Mouse (Mus musculus): ENCODE measurements around the gene Kat6b. TPM values are rescaled to one million over a fixed set of nuclear protein-coding genes. Genes with fewer than 3 reads are reported as not detected.
A peak's percentile ranks its signal among the peaks of the same experiment; 100 is the strongest.
"Not testable (repeated sequence)": the region's sequence is repeated elsewhere in the genome, so short reads cannot be mapped to it uniquely, and the experiment has no call there.

The Kat6b gene
- total RNA-seq, 2 experiments from 2014 or later = 39.2 to 39.3 TPM

GRCm38 (mm10) chr14:21631665-21632200 lies 150.5 kb downstream of the Kat6b start:
- intact Hi-C loops (cut with DNase I) = no loop called here
- DNase-seq = no peak

- no peak for DNase-seq
- intact Hi-C loops (cut with DNase I) = no loop called here
Observed at GRCm38 (mm10) chr14:21636548-21636947, 155.3 kb downstream of the Kat6b start.

- DNase-seq = no peak
- intact Hi-C loops (cut with DNase I) = no loop called here
Observed at GRCm38 (mm10) chr14:21640806-21641435, 159.7 kb downstream of the Kat6b start.

GRCm38 (mm10) chr14:21653813-21654212 lies 172.6 kb downstream of the Kat6b start:
- intact Hi-C loops (cut with DNase I) = no loop called here
- DNase-seq = no peak

- intact Hi-C loops (cut with DNase I) = loop anchor here (2.0 kb wide), 1 partner anchor 522 kb away; no protein-coding TSS in a partner anchor
- peak; percentile 75 to 82 for DNase-seq
Observed at GRCm38 (mm10) chr14:21659155-21659554, 177.9 kb downstream of the Kat6b start.

GRCm38 (mm10) chr14:21659652-21660051 lies 178.4 kb downstream of the Kat6b start:
- intact Hi-C loops (cut with DNase I) = loop anchor here (2.0 kb wide), 1 partner anchor 523 kb away; no protein-coding TSS in a partner anchor
- peak; percentile 73 to 80 for DNase-seq

- DNase-seq = no peak
- intact Hi-C loops (cut with DNase I) = no loop called here
Observed at GRCm38 (mm10) chr14:21662465-21663142, 181.4 kb downstream of the Kat6b start.

GRCm38 (mm10) chr14:21669218-21669617 lies 188.0 kb downstream of the Kat6b start:
- no peak for DNase-seq
- intact Hi-C loops (cut with DNase I) = no loop called here

- DNase-seq = peak; percentile 58
- intact Hi-C loops (cut with DNase I) = no loop called here
Observed at GRCm38 (mm10) chr14:21669633-21670421, 188.6 kb downstream of the Kat6b start.

GRCm38 (mm10) chr14:21670422-21671006 lies 189.3 kb downstream of the Kat6b start:
- intact Hi-C loops (cut with DNase I); DNase-seq: not testable (repeated sequence)

GRCm38 (mm10) chr14:21673100-21673499 lies 191.9 kb downstream of the Kat6b start:
- no peak for DNase-seq
- intact Hi-C loops (cut with DNase I) = no loop called here

- DNase-seq = no peak
- intact Hi-C loops (cut with DNase I) = no loop called here
Observed at GRCm38 (mm10) chr14:21674471-21674870, 193.2 kb downstream of the Kat6b start.

- DNase-seq = no peak
- intact Hi-C loops (cut with DNase I) = no loop called here
Observed at GRCm38 (mm10) chr14:21676223-21676622, 195.0 kb downstream of the Kat6b start.

GRCm38 (mm10) chr14:21678509-21679285 lies 197.5 kb downstream of the Kat6b start:
- peak in 1 of 2 experiments; percentile 70 for DNase-seq
- intact Hi-C loops (cut with DNase I) = loop anchor here (1.0 kb wide), 1 partner anchor 64 kb away; no protein-coding TSS in a partner anchor

GRCm38 (mm10) chr14:21679631-21680201 lies 198.5 kb downstream of the Kat6b start:
- intact Hi-C loops (cut with DNase I) = no loop called here

GRCm38 (mm10) chr14:21682681-21683129 lies 201.5 kb downstream of the Kat6b start:
- intact Hi-C loops (cut with DNase I) = no loop called here
- no peak for DNase-seq

More at GRCm38 (mm10) chr14:21679631-21680201, 198.5 kb downstream of the Kat6b start:
- DNase-seq = no peak

GRCm38 (mm10) chr14:21683834-21684233 lies 202.6 kb downstream of the Kat6b start:
- intact Hi-C loops (cut with DNase I) = no loop called here
- no peak for DNase-seq

- intact Hi-C loops (cut with DNase I) = no loop called here
- no peak for DNase-seq
Observed at GRCm38 (mm10) chr14:21685411-21686146, 204.3 kb downstream of the Kat6b start.

Measured in heart, postnatal 10 days (tissue).